Mouse (Mus musculus) ES-E14 (cell line): ENCODE measurements around the gene Hmgn3. TPM values are rescaled to one million over a fixed set of nuclear protein-coding genes. Genes with fewer than 3 reads are reported as not detected.
A peak's percentile ranks its signal among the peaks of the same experiment; 100 is the strongest.

Experiments used
- DNase-seq: peaks from one replicate; pipeline ENCODE4 v3.0.0-alpha.2; 2013; ENCODE audit warnings: low read depth, low spot score
- H3K27ac ChIP-seq: 2 replicates; pipeline ENCODE4 v1.5.1; 2012; ENCODE audit warnings: low read depth, mild to moderate bottlenecking, low read length, moderate library complexity, mixed read lengths; ENCODE audit not compliant: poor library complexity, insufficient read depth, severe bottlenecking
- H3K36me3 ChIP-seq: 2 replicates; pipeline ENCODE4 v1.6.1; 2012; ENCODE audit warnings: mild to moderate bottlenecking, low read length, moderate library complexity, mixed read lengths; ENCODE audit not compliant: control insufficient read depth, poor library complexity, insufficient read depth, severe bottlenecking
- H3K4me1 ChIP-seq, 2 experiments: fragments of 150-350 bp in 1 of 2; sonication (generic) in 1 of 2; 2 replicates each; pipeline ENCODE4 v1.6.1; 2012; ENCODE audit warnings: low read length in 2 of 2, mild to moderate bottlenecking in 1 of 2, mixed read lengths in 1 of 2; ENCODE audit not compliant: control insufficient read depth in 2 of 2, insufficient read depth in 2 of 2, poor library complexity in 1 of 2
- H3K4me3 ChIP-seq, 2 experiments: fragments of 150-350 bp in 1 of 2; sonication (generic) in 1 of 2; 2 replicates each; pipeline ENCODE4 v1.5.1; 2012; ENCODE audit warnings: low read length in 2 of 2, low read depth in 1 of 2, mild to moderate bottlenecking in 1 of 2, mixed read lengths in 1 of 2; ENCODE audit not compliant: insufficient read depth in 1 of 2, poor library complexity in 1 of 2, severe bottlenecking in 1 of 2
- H3K9ac ChIP-seq: 2 replicates; pipeline ENCODE4 v1.6.1; 2012; ENCODE audit warnings: low read depth, mild to moderate bottlenecking, low read length, mixed read lengths; ENCODE audit not compliant: poor library complexity, insufficient read depth, severe bottlenecking
- H3K9me3 ChIP-seq: fragments of 150-350 bp; sonication (generic); 2 replicates; pipeline ENCODE4 v1.6.1; 2012; ENCODE audit warnings: low read depth, mild to moderate bottlenecking, low read length; ENCODE audit not compliant: control insufficient read depth, insufficient read depth
- CHD2 ChIP-seq: IDR thresholded peaks from 2 replicates; pipeline ENCODE4 v1.6.1; 2014; ENCODE audit warnings: mild to moderate bottlenecking, low read depth, low read length, inconsistent platforms
- HCFC1 ChIP-seq: IDR thresholded peaks from 2 replicates; pipeline ENCODE4 v1.6.1; 2012; ENCODE audit warnings: low read length, inconsistent platforms, borderline replicate concordance; ENCODE audit not compliant: insufficient read depth
- MAFK ChIP-seq: IDR thresholded peaks from 2 replicates; pipeline ENCODE4 v1.6.1; 2014; ENCODE audit warnings: mild to moderate bottlenecking, low read depth, low read length, inconsistent platforms; ENCODE audit not compliant: insufficient read depth
- ZC3H11A ChIP-seq: IDR thresholded peaks from 2 replicates; pipeline ENCODE4 v1.6.1; 2012; ENCODE audit warnings: low read depth, mild to moderate bottlenecking, inconsistent platforms, low read length, borderline replicate concordance
- ZNF384 ChIP-seq: IDR thresholded peaks from 2 replicates; pipeline ENCODE4 v1.6.1; 2012; ENCODE audit warnings: low read depth, low read length, inconsistent platforms
- in situ Hi-C, 2 experiments: fragments of 600-800 bp; cut with MboI; formaldehyde crosslinking; loops; one replicate each; pipeline ENCODE4 v1.15.1; 2025; ENCODE audit warnings: low sequenced_read_pairs in 2 of 2, inconsistent platforms in 1 of 2; ENCODE audit not compliant: unreplicated experiment in 2 of 2
- total RNA-seq: library from RNA; depleted of rRNA; stranded (reverse); fragments of 300-350 nt; gene quantifications from 2 replicates; pipeline ENCODE4 v1.2.3, GENCODE M21; 2012

The Hmgn3 gene
- total RNA-seq, 1 experiment, result 9.2 TPM

DNA sequence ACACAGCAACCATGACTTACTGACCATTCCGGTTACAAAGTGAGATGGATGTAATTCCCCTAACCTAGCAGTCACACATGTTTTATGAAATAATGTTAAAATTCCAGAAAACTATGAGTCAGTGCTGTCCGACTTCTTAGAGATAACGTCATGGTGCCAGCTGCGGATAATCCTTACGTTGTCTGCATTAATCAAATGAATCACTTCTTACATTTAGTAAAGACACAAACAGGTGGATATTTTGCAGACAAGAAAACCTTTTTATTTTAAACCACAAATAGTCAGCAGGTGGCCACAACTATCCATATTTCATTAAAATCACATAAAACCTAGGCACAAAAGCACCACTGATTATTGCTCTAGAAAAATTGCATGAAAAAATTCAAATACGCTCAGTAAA, 36.8 kb downstream of the Hmgn3 start:
- H3K4me1 ChIP-seq, result no peaks in the 10 kb centered on the region
- no peaks in the 10 kb centered on the region for H3K36me3 ChIP-seq
- H3K4me3 ChIP-seq, result no peak overlapping the region
- H3K9ac ChIP-seq, result no peak overlapping the region
- in situ Hi-C loops, result no loop called here
- TF ChIP-seq MAFK (no peak), CHD2 (no peak), ZC3H11A (no peak), HCFC1 (no peak), ZNF384 (no peak)
- DNase-seq, result no peak
- H3K9me3 ChIP-seq, result no peaks in the 10 kb centered on the region
- H3K27ac ChIP-seq, result no peak overlapping the region

DNA sequence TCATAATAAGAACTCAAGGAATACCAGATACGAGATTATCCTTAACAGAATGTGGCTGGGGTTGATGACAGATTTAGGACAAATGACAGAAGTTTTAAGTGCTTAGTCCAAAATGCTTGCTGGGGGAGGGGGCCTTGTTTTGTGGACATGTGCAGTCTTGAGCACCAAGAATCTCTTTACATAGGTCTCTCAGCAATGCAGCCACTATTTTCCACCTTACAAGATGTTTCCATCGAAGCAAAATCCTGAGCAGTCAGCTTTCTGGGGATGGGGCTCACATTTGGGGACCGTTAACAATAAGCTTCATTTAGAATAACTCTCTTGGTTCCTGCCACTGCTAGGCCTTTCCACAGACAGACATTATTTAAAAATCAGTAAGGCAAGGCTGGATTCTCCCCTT, 37.7 kb downstream of the Hmgn3 start:
- DNase-seq, result no peak
- Histone ChIP-seq H3K36me3 (no peaks in the 10 kb centered on the region), H3K4me3 (no peak overlapping the region), H3K9ac (no peak overlapping the region), H3K27ac (no peak overlapping the region), H3K4me1 (no peaks in the 10 kb centered on the region), H3K9me3 (no peaks in the 10 kb centered on the region)
- no peak for TF ChIP-seq ZC3H11A
- TF ChIP-seq HCFC1, result no peak
- TF ChIP-seq CHD2, result no peak
- in situ Hi-C loops, result no loop called here

- in situ Hi-C loops, result no loop called here
- no peaks in the 10 kb centered on the region for H3K4me1 ChIP-seq
- TF ChIP-seq ZNF384 (no peak), MAFK (peak; percentile 76)
These were observed 42.7 kb downstream of the Hmgn3 start for GRCm38 (mm10) chr9:83103785-83104184.

GRCm38 (mm10) chr9:83101691-83102090, 44.8 kb downstream of the Hmgn3 start:
- in situ Hi-C loops, result no loop called here
- H3K36me3 ChIP-seq, result no peaks in the 10 kb centered on the region
- no peak overlapping the region for H3K9ac ChIP-seq
- no peak overlapping the region for H3K27ac ChIP-seq
- no peaks in the 10 kb centered on the region for H3K4me1 ChIP-seq
- no peak overlapping the region for H3K4me3 ChIP-seq
- no peak for TF ChIP-seq ZC3H11A
- no peak for TF ChIP-seq HCFC1
- TF ChIP-seq ZNF384, result no peak
- no peak for TF ChIP-seq CHD2
- no peak for TF ChIP-seq MAFK
- H3K9me3 ChIP-seq, result no peaks in the 10 kb centered on the region
- no peak for DNase-seq

More at GRCm38 (mm10) chr9:83103785-83104184, 42.7 kb downstream of the Hmgn3 start:
- H3K27ac ChIP-seq, result no peak overlapping the region
- no peak overlapping the region for H3K4me3 ChIP-seq
- H3K36me3 ChIP-seq, result no peaks in the 10 kb centered on the region
- H3K9ac ChIP-seq, result no peak overlapping the region
- no peaks in the 10 kb centered on the region for H3K9me3 ChIP-seq
- no peak for DNase-seq

GRCm38 (mm10) chr9:83100786-83101185, 45.7 kb downstream of the Hmgn3 start:
- no peaks in the 10 kb centered on the region for H3K4me1 ChIP-seq
- in situ Hi-C loops, result no loop called here
- no peak overlapping the region for H3K9ac ChIP-seq
- DNase-seq, result no peak
- no peak for TF ChIP-seq ZNF384
- TF ChIP-seq HCFC1, result no peak
- TF ChIP-seq ZC3H11A, result no peak
- H3K27ac ChIP-seq, result no peak overlapping the region
- H3K9me3 ChIP-seq, result no peaks in the 10 kb centered on the region
- no peaks in the 10 kb centered on the region for H3K36me3 ChIP-seq
- H3K4me3 ChIP-seq, result no peak overlapping the region
